8 mouse cellular contexts compared by ENCODE assay signal in the genomic region with DNA sequence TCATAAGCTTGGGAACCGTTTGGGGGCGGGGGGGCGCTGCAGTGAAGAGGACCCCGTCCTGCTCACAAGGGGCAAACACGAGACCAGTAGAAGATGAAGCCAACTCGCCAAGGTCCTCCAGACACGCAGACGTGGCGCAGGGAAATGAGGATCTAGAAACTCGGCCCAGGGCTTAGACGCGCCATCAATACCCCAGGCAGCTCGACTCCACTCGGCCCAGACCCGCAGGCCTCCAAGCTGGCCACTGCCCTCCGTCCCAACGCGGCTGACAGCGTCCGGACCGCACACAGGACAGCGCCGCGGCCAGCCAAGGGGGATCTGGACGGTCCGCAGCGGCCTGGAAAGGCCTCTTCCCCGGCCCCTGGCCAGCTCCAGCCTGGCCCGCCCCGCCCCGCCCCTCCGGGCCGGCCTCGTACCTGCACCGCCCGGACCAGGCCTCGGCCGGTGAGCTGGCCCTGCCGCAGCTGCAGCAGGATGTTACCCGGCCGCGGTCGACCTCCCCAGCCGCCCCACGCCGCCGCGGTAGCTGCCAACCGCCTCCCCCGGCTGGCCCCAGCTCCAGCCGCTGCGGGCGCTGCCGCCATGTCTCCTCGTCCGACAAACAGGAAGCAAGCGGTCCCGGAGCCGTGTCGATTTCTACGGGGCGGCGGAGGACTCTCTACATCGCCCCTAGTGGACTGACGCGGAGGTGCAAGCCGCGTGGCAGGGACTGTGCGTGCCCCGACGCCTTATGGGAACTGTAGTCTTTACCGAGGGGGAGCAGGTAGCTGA. TPM values are rescaled to one million over a fixed set of nuclear protein-coding genes. Genes with fewer than 3 reads are reported as not detected.
DNase-seq lines count a peak whose midpoint lies in the region; ATAC-seq and TF ChIP-seq lines count a peak whose summit lies in the region.

A gene (minus strand): TSS at position 662 of the 771 bp plus-strand sequence.

- intact Hi-C loops in heart, postnatal 10 days (cut with DNase I) = loop anchor here (2.0 kb wide), 1 partner anchor 17 kb away; no protein-coding TSS in a partner anchor

- peak within 1 kb of the TSS; percentile 88 for H3K4me3 ChIP-seq in E14TG2a.4 (replicated peaks; ENCODE audit: low read length)
- peak within 1 kb of the TSS; percentile 96 for H3K4me3 ChIP-seq in forebrain, embryonic 13.5 days
- H3K4me3 ChIP-seq in liver, postnatal 0 days (ENCODE audit: low read depth, low read length) = peak within 1 kb of the TSS; percentile 85
- H3K4me3 ChIP-seq in neural tube, embryonic 14.5 days (ENCODE audit: low read depth, low read length) = peak within 1 kb of the TSS; percentile 76

- no peak for TF ChIP-seq EP300 in liver, postnatal 0 days (IDR thresholded peaks at IDR 0.05; ENCODE audit: low read depth)

- ATAC-seq in forebrain, embryonic 13.5 days = peak; percentile 97
- ATAC-seq in liver, postnatal 0 days = peak; percentile 97
- ATAC-seq in neural tube, embryonic 14.5 days (ENCODE audit: low read depth) = peak; percentile 95

- H3K4me2 ChIP-seq in forebrain, embryonic 13.5 days = peak within 1 kb of the TSS; percentile 85
- H3K4me2 ChIP-seq in liver, postnatal 0 days (ENCODE audit: low read depth, low read length) = peak within 1 kb of the TSS; percentile 89
- peak within 1 kb of the TSS; percentile 85 for H3K4me2 ChIP-seq in neural tube, embryonic 14.5 days (ENCODE audit: low read depth, low read length)

- under 1% methylated on average over 55 of the region's 72 CpGs for whole genome bisulfite sequencing in forebrain, embryonic 13.5 days
- WGBS in large intestine, adult 2 months = under 1% methylated on average over 65 of the region's 72 CpGs
- under 1% methylated on average over 62 of the region's 72 CpGs for WGBS in liver, postnatal 0 days (ENCODE audit: insufficient replicate concordance)
- WGBS in neural tube, embryonic 14.5 days = 0% methylated on average over 59 of the region's 72 CpGs

- peak within 1 kb of the TSS; percentile 88 for H3K27ac ChIP-seq in forebrain, embryonic 13.5 days
- H3K27ac ChIP-seq in liver, postnatal 0 days (ENCODE audit: low read depth) = peak within 1 kb of the TSS; percentile 90
- peak within 1 kb of the TSS; percentile 90 for H3K27ac ChIP-seq in neural tube, embryonic 14.5 days (ENCODE audit: low read depth, low read length)

- peak within 1 kb of the TSS; percentile 96 for H3K9ac ChIP-seq in forebrain, embryonic 13.5 days
- H3K9ac ChIP-seq in liver, postnatal 0 days (replicated peaks) = peak within 1 kb of the TSS; percentile 95
- H3K9ac ChIP-seq in neural tube, embryonic 14.5 days (replicated peaks; ENCODE audit: low read depth, low read length) = peak within 1 kb of the TSS; percentile 91

- peaks cover 19% of the 10 kb centered on the region; the same call in 1 of the 2 replicates for H3K4me1 ChIP-seq in E14TG2a.4 (replicated peaks; ENCODE audit: low read depth, low read length)
- peaks cover 24% of the 10 kb centered on the region for H3K4me1 ChIP-seq in forebrain, embryonic 13.5 days
- peaks cover 12% of the 10 kb centered on the region for H3K4me1 ChIP-seq in liver, postnatal 0 days (ENCODE audit: insufficient read depth)
- H3K4me1 ChIP-seq in neural tube, embryonic 14.5 days (ENCODE audit: control insufficient read depth, insufficient read depth, low read length) = peaks cover 17% of the 10 kb centered on the region

- peak; percentile 94 for DNase-seq in c-Kit-positive CD71-positive TER-119-positive erythroid progenitor cells, embryonic 14.5 days (ENCODE audit: low spot score)
- DNase-seq in heart, postnatal 10 days = peak; percentile 98 to 99
- DNase-seq in large intestine, adult 2 months (ENCODE audit: low read depth, low spot score) = peak; percentile 84
- peak; percentile 98 for DNase-seq in liver, postnatal 0 days
- peak; percentile 98 for DNase-seq in testis, postnatal 10 days (ENCODE audit: low spot score)

- no peaks in the 10 kb centered on the region for H3K27me3 ChIP-seq in E14TG2a.4 (ENCODE audit: insufficient read depth, low read length)
- H3K27me3 ChIP-seq in forebrain, embryonic 13.5 days = no peaks in the 10 kb centered on the region
- no peaks in the 10 kb centered on the region for H3K27me3 ChIP-seq in liver, postnatal 0 days (ENCODE audit: insufficient read depth, low read length)
- no peaks in the 10 kb centered on the region for H3K27me3 ChIP-seq in neural tube, embryonic 14.5 days (ENCODE audit: control insufficient read depth, insufficient read depth, low read length)

- H3K36me3 ChIP-seq in E14TG2a.4 (ENCODE audit: insufficient read depth, low read length) = no peaks in the 10 kb centered on the region; the same call in 1 of the 2 replicates
- H3K36me3 ChIP-seq in forebrain, embryonic 13.5 days (ENCODE audit: poor library complexity, severe bottlenecking) = no peaks in the 10 kb centered on the region
- H3K36me3 ChIP-seq in liver, postnatal 0 days (replicated peaks; ENCODE audit: insufficient read depth, low read length) = no peaks in the 10 kb centered on the region; the same call in 1 of the 2 replicates
- no peaks in the 10 kb centered on the region for H3K36me3 ChIP-seq in neural tube, embryonic 14.5 days (ENCODE audit: control insufficient read depth, insufficient read depth, low read length)

- peak; percentile 94 for TF ChIP-seq CTCF in E14TG2a.4 (conservative IDR thresholded peaks at IDR 0.05; ENCODE audit: low read length)
- peak; percentile 99 for TF ChIP-seq CTCF in liver, postnatal 0 days (IDR thresholded peaks at IDR 0.05; ENCODE audit: low read depth)

- no peaks in the 10 kb centered on the region for H3K9me3 ChIP-seq in E14TG2a.4 (ENCODE audit: low read length)
- no peaks in the 10 kb centered on the region for H3K9me3 ChIP-seq in forebrain, embryonic 13.5 days (replicated peaks)
- H3K9me3 ChIP-seq in liver, postnatal 0 days (ENCODE audit: low read length) = no peaks in the 10 kb centered on the region
- no peaks in the 10 kb centered on the region for H3K9me3 ChIP-seq in neural tube, embryonic 14.5 days (ENCODE audit: control insufficient read depth, low read length)

RNA-seq across cellular contexts. Expression of the gene that starts here (rescaled TPM):
- 142 and 144 TPM in 2 replicates for polyA plus RNA-seq in forebrain, embryonic 13.5 days (2015; fragmentation: Nextera tagmentation; extraction: Ambion mirVana)
- total RNA-seq in heart, postnatal 10 days (2021) = 10 to 100 TPM; 83.1 to 89.9 TPM
- polyA plus RNA-seq in large intestine, adult 2 months (2012; rRNA removed) = 96.4 and 119 TPM in 2 replicates
- 41.5 and 43.2 TPM in 2 replicates for polyA plus RNA-seq in liver, postnatal 0 days (2015; fragmentation: Nextera tagmentation; extraction: Ambion mirVana)
- 165 and 174 TPM in 2 replicates for polyA plus RNA-seq in neural tube, embryonic 14.5 days (2014; fragmentation: Nextera tagmentation; extraction: Ambion mirVana)

Comparison
In these comparisons a context has a peak if more than half of its experiments do, and no peak if none do; other contexts are left out.
1. Peak in every context shown above with its lines: DNase-seq, ATAC-seq, H3K4me3 ChIP-seq and H3K27ac ChIP-seq.